Mouse (Mus musculus): ENCODE measurements at regions not wholly inside any gene's neighbourhood (a gene's known extent, or its start where the extent isn't known, plus 50 kb on each side); places are given as distances from the start of the nearest gene placed in this dataset.
A peak's percentile ranks its signal among the peaks of the same experiment; 100 is the strongest.

DNA sequence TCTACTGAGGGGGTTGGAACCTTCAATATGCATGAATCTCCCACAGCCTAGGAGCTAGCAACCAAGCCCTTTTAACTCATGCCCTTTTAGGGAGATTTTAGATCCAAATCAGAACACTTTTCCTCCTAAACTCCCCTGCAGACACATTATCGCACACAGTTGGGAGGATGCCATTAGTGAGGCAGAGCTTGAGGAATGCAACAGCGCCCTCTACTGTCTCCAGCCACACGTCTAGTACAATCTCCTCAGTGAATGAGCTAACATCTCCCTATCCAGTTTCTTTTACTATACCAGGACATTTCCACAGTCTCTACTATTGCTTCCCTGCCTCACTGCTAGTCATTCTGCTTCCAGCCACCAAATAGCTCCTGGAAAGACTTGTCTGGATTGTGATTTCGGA lies 59.3 kb downstream of the 1700080O16Rik start:
- DNase-seq (ENCODE audit: low spot score in 2 of 2), result peak; percentile 50 to 69
- H3K27ac ChIP-seq, result no peak overlapping the region
- H3K4me3 ChIP-seq, result no peak overlapping the region
- peak; percentile 84 for TF ChIP-seq CTCF (conservative IDR thresholded peaks at IDR 0.05)

DNA sequence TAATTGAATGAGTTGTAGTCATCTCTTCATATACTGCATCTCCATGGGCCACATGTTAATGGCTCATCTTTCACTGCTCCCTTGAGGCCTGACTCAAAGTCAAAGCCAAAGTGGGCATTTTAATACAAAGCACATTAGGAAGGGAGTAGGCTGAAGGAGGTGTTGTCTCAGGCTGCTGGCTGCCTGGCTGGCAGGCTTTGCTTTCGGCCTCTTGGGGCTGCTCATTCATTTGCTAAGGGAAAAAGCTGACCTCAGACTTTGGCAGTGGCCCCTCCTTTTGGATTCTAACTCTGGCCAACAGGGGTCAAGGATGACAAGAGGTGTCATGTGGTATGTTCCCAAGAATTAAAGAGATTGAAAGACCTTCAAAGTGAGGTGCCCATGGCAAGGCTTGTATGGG lies 61.0 kb downstream of the 1700080O16Rik start:
- no peak for DNase-seq (ENCODE audit: low spot score in 2 of 2)
- no peak for TF ChIP-seq CTCF (conservative IDR thresholded peaks at IDR 0.05)
- no peak overlapping the region for H3K4me3 ChIP-seq
- no peak overlapping the region for H3K27ac ChIP-seq

DNA sequence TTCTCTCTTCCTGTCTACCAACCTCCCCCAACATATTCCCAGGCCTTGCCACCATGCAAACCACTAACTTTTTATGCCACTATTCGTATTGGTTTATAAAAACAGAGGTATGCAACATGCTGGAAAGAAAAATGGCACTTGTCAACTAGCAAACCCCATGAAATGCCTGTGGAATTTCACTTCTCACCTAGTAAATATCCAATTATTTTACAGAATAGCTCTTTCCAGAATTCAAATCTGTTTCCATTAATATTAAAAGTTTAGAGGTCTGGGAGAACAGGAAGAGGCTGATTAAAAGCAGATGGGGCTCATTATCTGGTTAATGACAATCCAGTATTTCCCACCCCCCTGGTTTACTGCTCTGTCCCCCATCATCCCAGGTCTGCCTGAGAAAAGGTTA lies 62.0 kb downstream of the 1700080O16Rik start:
- Histone ChIP-seq H3K4me3 (no peak overlapping the region), H3K27ac (no peak overlapping the region)
- TF ChIP-seq CTCF (conservative IDR thresholded peaks at IDR 0.05), result no peak
- no peak for DNase-seq (ENCODE audit: low spot score in 2 of 2)

GRCm38 (mm10) chrX:51898445-51898844 lies 74.1 kb downstream of the 1700080O16Rik start:
- DNase-seq (ENCODE audit: low spot score in 2 of 2), result no peak
- Histone ChIP-seq H3K27ac (no peak overlapping the region), H3K4me3 (no peak overlapping the region)
- TF ChIP-seq CTCF (conservative IDR thresholded peaks at IDR 0.05), result no peak

DNA sequence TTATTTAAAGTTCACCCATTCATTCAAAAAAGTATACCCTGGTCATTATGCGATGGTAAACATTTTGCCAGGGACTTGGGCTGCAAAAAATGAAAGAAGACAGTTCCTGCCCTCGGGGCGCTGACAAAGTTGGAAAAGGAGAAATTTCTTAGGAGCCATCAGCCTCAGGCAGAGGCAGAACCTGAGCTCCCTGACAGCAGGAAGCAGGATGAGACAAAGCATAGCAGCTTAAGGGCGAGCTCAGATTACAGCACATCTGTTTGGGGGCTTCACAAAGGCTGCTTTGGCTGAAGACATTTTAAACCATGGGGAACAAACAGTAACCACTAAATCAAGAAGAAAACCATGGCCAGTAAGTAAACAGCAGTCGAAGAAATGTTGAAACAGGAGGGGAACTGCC lies 75.5 kb downstream of the 1700080O16Rik start:
- Histone ChIP-seq H3K4me3 (no peak overlapping the region), H3K27ac (no peak overlapping the region)
- DNase-seq (ENCODE audit: low spot score in 2 of 2), result no peak
- TF ChIP-seq CTCF (conservative IDR thresholded peaks at IDR 0.05), result no peak

- no peak for DNase-seq (ENCODE audit: low spot score in 2 of 2)
- H3K4me3 ChIP-seq, result no peak overlapping the region
- peak; percentile 53 for TF ChIP-seq CTCF (conservative IDR thresholded peaks at IDR 0.05)
- H3K27ac ChIP-seq, result no peak overlapping the region
Observed at GRCm38 (mm10) chrX:51895646-51896190, 76.9 kb downstream of the 1700080O16Rik start.

DNA sequence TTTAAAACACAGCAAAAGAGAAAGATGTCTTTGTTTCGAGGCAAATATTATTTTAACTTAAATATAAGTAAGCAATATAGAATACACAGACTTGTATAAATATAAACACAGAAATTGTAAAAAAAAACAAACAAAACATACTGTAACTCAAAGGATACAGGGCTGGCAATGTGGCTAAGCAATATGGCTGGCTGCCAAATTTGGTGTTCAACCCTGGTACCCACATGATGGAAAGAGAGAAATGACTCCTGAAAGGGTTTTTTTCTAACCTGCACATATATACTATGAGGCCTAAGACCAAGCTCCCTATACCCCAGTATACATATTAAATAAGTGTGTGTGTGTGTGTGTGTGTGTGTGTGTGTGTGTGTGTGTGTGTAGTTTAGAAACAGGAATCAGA lies 79.9 kb downstream of the 1700080O16Rik start:
- Histone ChIP-seq H3K4me3 (no peak overlapping the region), H3K27ac (no peak overlapping the region)
- no peak for DNase-seq (ENCODE audit: low spot score in 2 of 2)
- TF ChIP-seq CTCF (conservative IDR thresholded peaks at IDR 0.05), result no peak

- H3K27ac ChIP-seq, result no peak overlapping the region
- H3K4me3 ChIP-seq, result no peak overlapping the region
- TF ChIP-seq CTCF (conservative IDR thresholded peaks at IDR 0.05), result no peak
- DNase-seq (ENCODE audit: low spot score in 2 of 2), result no peak
Observed at GRCm38 (mm10) chrX:51886129-51886528, 85.1 kb upstream of the Usp26 start.
